Mouse (Mus musculus): Measurements from ENCODE around the gene Ttc28. TPM values are rescaled to one million over a fixed set of nuclear protein-coding genes. Genes with fewer than 3 reads are reported as not detected.
A peak's percentile ranks its signal among the peaks of the same experiment; 100 is the strongest.

Ttc28 gene
- total and polyA plus RNA-seq, 3 experiments: 1.1 to 1.8 TPM; not detected in 1

- TF ChIP-seq POLR2AphosphoS5 (IDR thresholded peaks at IDR 0.05; ENCODE audit: borderline replicate concordance, low read depth, low read length): no peak
- 0 out of 2 replicates have a peak, but pooled peaks have one; percentile 89 for TF ChIP-seq CHD1 (IDR thresholded peaks at IDR 0.05; ENCODE audit: low read depth, low read length)
These were observed 450.3 kb downstream of the Ttc28 start (continued) for GRCm38 (mm10) chr5:111329782-111330416.

- peak within 1 kb of the TSS; percentile 68 to 90 for H3K4me3 ChIP-seq (ENCODE audit: control insufficient read depth in 1 of 2, insufficient read depth in 1 of 2, low read depth in 2 of 2, low read length in 2 of 2)
- no peaks in the 10 kb centered on the region for H3K27me3 ChIP-seq (ENCODE audit: control insufficient read depth in 1 of 2, insufficient read depth in 2 of 2, low read length in 2 of 2)
- peaks cover 6 to 29% of the 10 kb centered on the region in 2 experiments for H3K36me3 ChIP-seq (ENCODE audit: control insufficient read depth in 1 of 2, insufficient read depth in 2 of 2, low read length in 2 of 2)
- DNase-seq (ENCODE audit: low read depth, low spot score): peak; percentile 95
- H3K9ac ChIP-seq (ENCODE audit: control insufficient read depth, low read depth, low read length, poor library complexity, severe bottlenecking): peak within 1 kb of the TSS; percentile 97
- peaks cover 51% of the 10 kb centered on the region for H3K79me2 ChIP-seq (ENCODE audit: control insufficient read depth, insufficient read depth, low read length, poor library complexity)
- H3K27ac ChIP-seq (ENCODE audit: control insufficient read depth, low read depth, low read length): peak within 1 kb of the TSS; percentile 89
- no peaks in the 10 kb centered on the region for H3K9me3 ChIP-seq (replicated peaks; ENCODE audit: insufficient read depth, low read length)
- H3K4me1 ChIP-seq (ENCODE audit: control insufficient read depth in 1 of 2, insufficient read depth in 2 of 2, low read length in 2 of 2): peaks cover 12 to 27% of the 10 kb centered on the region in 2 experiments; a peak in 3 of 4 replicates
- TF ChIP-seq CHD1 (IDR thresholded peaks at IDR 0.05; ENCODE audit: low read depth, low read length) (no peak), POLR2A (IDR thresholded peaks at IDR 0.05; ENCODE audit: control insufficient read depth in 1 of 2, insufficient read depth in 1 of 2, low read depth in 1 of 2, low read length in 2 of 2, poor library complexity in 1 of 2) (peak; percentile 96 to 99), SMC3 (IDR thresholded peaks at IDR 0.05; ENCODE audit: low read depth, low read length) (no peak), GATA1 (IDR thresholded peaks at IDR 0.05; ENCODE audit: low read depth, low read length) (no peak), TBP (IDR thresholded peaks at IDR 0.05; ENCODE audit: low read depth, low read length) (peak; percentile 51; the same call in 1 of the 2 replicates), MYC (IDR thresholded peaks at IDR 0.05; ENCODE audit: low read depth, low read length) (peak; percentile 36; the same call in 1 of the 2 replicates), ETS1 (IDR thresholded peaks at IDR 0.05; ENCODE audit: low read depth, low read length) (no peak), BHLHE40 (IDR thresholded peaks at IDR 0.05; ENCODE audit: borderline replicate concordance, low read depth, low read length) (no peak), TAL1 (IDR thresholded peaks at IDR 0.05; ENCODE audit: low read length) (no peak), RCOR1 (IDR thresholded peaks at IDR 0.05; ENCODE audit: low read depth, low read length) (no peak), POLR2AphosphoS5 (IDR thresholded peaks at IDR 0.05; ENCODE audit: borderline replicate concordance, low read depth, low read length) (no peak; the same call in 1 of the 2 replicates), CHD2 (IDR thresholded peaks at IDR 0.05; ENCODE audit: low read length) (no peak), ELF1 (IDR thresholded peaks at IDR 0.05; ENCODE audit: low read depth, low read length) (peak; percentile 56; the same call in 1 of the 2 replicates), ZMIZ1 (IDR thresholded peaks at IDR 0.05; ENCODE audit: low read depth, low read length) (peak; percentile 95), TCF12 (IDR thresholded peaks at IDR 0.05; ENCODE audit: low read depth, low read length) (no peak), POLR2AphosphoS2 (IDR thresholded peaks at IDR 0.05; ENCODE audit: low read length) (peak; percentile 97), NELFE (IDR thresholded peaks at IDR 0.05; ENCODE audit: low read depth, low read length) (peak; percentile 97), JUND (IDR thresholded peaks at IDR 0.05; ENCODE audit: low read depth, low read length) (no peak), NRF1 (IDR thresholded peaks at IDR 0.05; ENCODE audit: insufficient read depth, low read depth, low read length, poor library complexity, severe bottlenecking) (peak; percentile 98), MXI1 (IDR thresholded peaks at IDR 0.05; ENCODE audit: low read depth, low read length) (peak; percentile 68; the same call in 1 of the 2 replicates), ZNF384 (IDR thresholded peaks at IDR 0.05; ENCODE audit: low read depth, low read length) (no peak), HCFC1 (IDR thresholded peaks at IDR 0.05; ENCODE audit: low read depth, low read length) (peak; percentile 78), GABPA (IDR thresholded peaks at IDR 0.05; ENCODE audit: low read depth, low read length) (no peak), MAZ (IDR thresholded peaks at IDR 0.05; ENCODE audit: low read depth, low read length) (no peak), MAX (IDR thresholded peaks at IDR 0.05; ENCODE audit: low read length) (peak; percentile 32), E2F4 (IDR thresholded peaks at IDR 0.05; ENCODE audit: borderline replicate concordance, low read depth, low read length) (peak; percentile 87; the same call in 1 of the 2 replicates), ZC3H11A (IDR thresholded peaks at IDR 0.05; ENCODE audit: low read depth, low read length) (no peak), RAD21 (IDR thresholded peaks at IDR 0.05; ENCODE audit: low read depth, low read length) (no peak), UBTF (IDR thresholded peaks at IDR 0.05; ENCODE audit: borderline replicate concordance, insufficient read depth, low read depth, low read length) (no peak), EP300 (IDR thresholded peaks at IDR 0.05; ENCODE audit: low read depth in 1 of 2, low read length in 2 of 2) (no peak), CTCF (IDR thresholded peaks at IDR 0.05 in 2 of 3, conservative IDR thresholded peaks at IDR 0.05 in 1 of 3; ENCODE audit: control insufficient read depth in 1 of 3, insufficient read depth in 1 of 3, low read depth in 2 of 3, low read length in 3 of 3, poor library complexity in 1 of 3, severe bottlenecking in 1 of 3) (no peak), USF2 (IDR thresholded peaks at IDR 0.05; ENCODE audit: borderline replicate concordance in 1 of 2, insufficient read depth in 1 of 2, low read depth in 1 of 2, low read length in 2 of 2) (no peak), MYB (IDR thresholded peaks at IDR 0.05; ENCODE audit: low read depth, low read length) (no peak)
These were observed 451.0 kb downstream of the Ttc28 start, which contains the start of gene Pitpnb for GRCm38 (mm10) chr5:111330417-111331098. Gene Pitpnb, plus strand, starts transcription at chr5:111330763.

All from MEL (cell line).